Mouse (Mus musculus) myocyte (in vitro differentiated cells): ENCODE results near the gene Ube2l3. TPM values are rescaled to one million over a fixed set of nuclear protein-coding genes. Genes with fewer than 3 reads are reported as not detected.
A peak's percentile ranks its signal among the peaks of the same experiment; 100 is the strongest.

Source experiments
- H3K27me3 ChIP-seq: one replicate; pipeline ENCODE4 v1.6.1; 2011; ENCODE audit not compliant: control insufficient read depth, insufficient read depth, insufficient read length
- H3K36me3 ChIP-seq: one replicate; pipeline ENCODE4 v1.6.1; 2011; ENCODE audit not compliant: control insufficient read depth, insufficient read depth
- H3K4me2 ChIP-seq: one replicate; pipeline ENCODE4 v1.6.1; 2011; ENCODE audit warnings: low read depth, control low read depth
- H3K4me3 ChIP-seq: one replicate; pipeline ENCODE4 v1.5.1; 2011; ENCODE audit warnings: mild to moderate bottlenecking, control low read depth, moderate library complexity
- H3K79me2 ChIP-seq: one replicate; pipeline ENCODE4 v1.6.1; 2011; ENCODE audit not compliant: control insufficient read depth, insufficient read depth
- H3ac ChIP-seq: one replicate; pipeline ENCODE4 v1.6.1; 2011; ENCODE audit not compliant: control insufficient read depth, insufficient read length
- CEBPB ChIP-seq: IDR thresholded peaks from 2 replicates; pipeline ENCODE4 v1.6.1; 2011; ENCODE audit warnings: mild to moderate bottlenecking, moderate library complexity; ENCODE audit not compliant: poor library complexity, insufficient read depth, severe bottlenecking
- E2F4 ChIP-seq: IDR thresholded peaks from one replicate; pipeline ENCODE4 v1.6.1; 2011; ENCODE audit warnings: mild to moderate bottlenecking, control low read depth, moderate library complexity; ENCODE audit not compliant: insufficient read depth
- MAX ChIP-seq: IDR thresholded peaks from one replicate; pipeline ENCODE4 v1.6.1; 2011; ENCODE audit warnings: low read depth, mild to moderate bottlenecking, control low read depth
- MYOD1 ChIP-seq, 3 experiments: IDR thresholded peaks; one replicate each; pipeline ENCODE4 v1.6.1; 2011; ENCODE audit warnings: control low read depth in 2 of 3, low read depth in 2 of 3, mild to moderate bottlenecking in 2 of 3, moderate library complexity in 1 of 3; ENCODE audit not compliant: insufficient read length in 2 of 3, control insufficient read depth in 1 of 3
- MYOG ChIP-seq, 3 experiments: IDR thresholded peaks; one replicate each; pipeline ENCODE4 v1.6.1; 2011; ENCODE audit warnings: control low read depth in 2 of 3, low read depth in 2 of 3, mild to moderate bottlenecking in 2 of 3; ENCODE audit not compliant: insufficient read length in 2 of 3, control insufficient read depth in 1 of 3, insufficient read depth in 1 of 3
- POLR2A ChIP-seq: IDR thresholded peaks from one replicate; pipeline ENCODE4 v1.6.1; 2011; ENCODE audit warnings: low read depth, mild to moderate bottlenecking, control low read depth, moderate library complexity; ENCODE audit not compliant: insufficient read length
- POLR2AphosphoS2 ChIP-seq: IDR thresholded peaks from one replicate; pipeline ENCODE4 v1.6.1; 2011; ENCODE audit warnings: low read depth, control low read depth; ENCODE audit not compliant: insufficient read length
- REST ChIP-seq: IDR thresholded peaks from one replicate; pipeline ENCODE4 v1.6.1; 2011; ENCODE audit warnings: mild to moderate bottlenecking, control low read depth, moderate library complexity; ENCODE audit not compliant: insufficient read depth, insufficient read length
- SRF ChIP-seq: IDR thresholded peaks from one replicate; pipeline ENCODE4 v1.6.1; 2011; ENCODE audit warnings: low read depth; ENCODE audit not compliant: control insufficient read depth, insufficient read length
- TCF12 ChIP-seq: IDR thresholded peaks from one replicate; pipeline ENCODE4 v1.6.1; 2011; ENCODE audit warnings: mild to moderate bottlenecking, control low read depth; ENCODE audit not compliant: poor library complexity, insufficient read depth, severe bottlenecking
- TCF3 ChIP-seq: IDR thresholded peaks from one replicate; pipeline ENCODE4 v1.6.1; 2011; ENCODE audit warnings: low read depth, control low read depth; ENCODE audit not compliant: insufficient read length
- USF1 ChIP-seq: IDR thresholded peaks from one replicate; pipeline ENCODE4 v1.6.1; 2011; ENCODE audit warnings: low read depth, mild to moderate bottlenecking, control low read depth, moderate library complexity
- polyA plus RNA-seq: library from polyadenylated mRNA; unstranded; fragments of >200 nt; fragmentation: generic; extraction: Trizol; gene quantifications from one replicate; pipeline ENCODE4 v1.2.1, GENCODE M21; 2012; ENCODE audit warnings: missing spikeins

The Ube2l3 gene
- polyA plus RNA-seq, 1 experiment: 124 TPM

DNA sequence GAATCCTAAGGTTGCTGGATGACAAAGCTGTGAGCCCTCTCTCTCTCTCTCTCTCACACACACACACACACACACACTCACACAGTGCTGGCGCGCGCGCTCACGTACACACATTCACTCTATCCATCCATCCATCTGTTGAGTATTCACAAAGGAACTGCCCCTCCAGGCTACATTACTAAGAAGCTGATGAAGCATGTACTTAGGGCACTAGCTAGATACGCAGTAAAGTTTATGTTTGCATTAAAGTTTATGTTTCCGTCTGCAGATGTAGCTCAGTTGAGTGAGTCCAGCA is 69.6 kb downstream of the Ube2l3 start:
- Histone ChIP-seq H3K36me3 (no peaks in the 10 kb centered on the region), H3K4me3 (peak overlapping the region; percentile 48), H3K4me2 (peak overlapping the region; percentile 95), H3K79me2 (no peaks in the 10 kb centered on the region), H3K27me3 (no peaks in the 10 kb centered on the region), H3ac (no peak overlapping the region)
- no peak for TF ChIP-seq MYOG (IDR thresholded peaks at IDR 0.05; ENCODE audit: control insufficient read depth in 1 of 3, insufficient read depth in 1 of 3, insufficient read length in 2 of 3, low read depth in 2 of 3)
- no peak for TF ChIP-seq POLR2A
- TF ChIP-seq POLR2AphosphoS2: no peak
- TF ChIP-seq TCF12: no peak
- no peak for TF ChIP-seq CEBPB
- TF ChIP-seq SRF: no peak
- TF ChIP-seq TCF3: no peak
- TF ChIP-seq E2F4: no peak
- no peak for TF ChIP-seq MAX
- TF ChIP-seq REST: no peak
- TF ChIP-seq USF1: no peak
- no peak for TF ChIP-seq MYOD1 (IDR thresholded peaks at IDR 0.05; ENCODE audit: control insufficient read depth in 1 of 3, insufficient read length in 2 of 3, low read depth in 2 of 3)

DNA sequence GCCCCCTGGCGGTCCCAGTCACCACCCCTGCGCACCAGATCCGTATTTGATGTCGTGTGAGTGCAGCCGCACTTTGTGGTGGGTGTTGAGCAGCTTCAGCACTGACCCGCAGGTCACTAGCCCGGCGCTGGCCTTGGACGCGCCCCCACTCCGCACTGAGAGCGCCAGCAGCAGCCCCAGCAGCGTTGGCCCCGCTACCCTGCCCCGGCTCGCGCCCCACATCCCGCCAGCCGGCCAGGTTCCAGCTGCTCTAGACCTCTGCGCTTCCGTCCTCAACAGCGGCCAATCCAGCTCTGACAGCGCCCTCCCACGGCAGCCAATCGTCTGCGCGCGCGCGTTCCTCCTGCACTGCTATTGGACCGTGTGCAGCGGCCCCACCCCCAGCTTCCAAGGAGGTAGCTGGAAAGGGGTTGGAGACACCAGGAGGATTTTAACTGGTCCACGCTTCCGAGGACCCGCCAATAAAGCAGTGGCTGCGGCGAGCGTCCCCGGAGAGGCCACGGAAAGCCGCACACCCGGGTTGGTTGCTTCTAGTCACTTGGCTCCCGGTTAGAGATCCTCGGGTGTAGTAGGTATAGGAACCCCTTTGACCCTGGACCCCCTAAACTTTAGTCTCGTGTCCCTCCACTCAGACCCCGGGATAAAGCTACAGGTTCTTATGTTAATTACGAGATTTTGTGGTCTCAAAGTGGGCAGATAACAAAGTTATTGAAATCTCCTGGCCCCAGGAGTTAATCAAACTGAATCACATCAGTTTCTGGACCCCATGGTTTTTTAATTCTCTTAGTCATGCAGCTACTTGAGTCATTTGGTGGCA is 70.2 kb downstream of the Ube2l3 start, which contains the start of gene Sdf2l1:
Gene Sdf2l1 (minus strand): TSS at position 295 of the 817 bp plus-strand sequence.
- H3K4me3 ChIP-seq: peak within 1 kb of the TSS; percentile 48
- peak within 1 kb of the TSS; percentile 96 for H3K4me2 ChIP-seq
- no peaks in the 10 kb centered on the region for H3K79me2 ChIP-seq
- H3ac ChIP-seq: peak within 1 kb of the TSS; percentile 9
- H3K27me3 ChIP-seq: no peaks in the 10 kb centered on the region
- H3K36me3 ChIP-seq: no peaks in the 10 kb centered on the region
- TF ChIP-seq CEBPB (no peak), POLR2A (peak; percentile 83), SRF (no peak), MAX (no peak), MYOD1 (IDR thresholded peaks at IDR 0.05; ENCODE audit: control insufficient read depth in 1 of 3, insufficient read length in 2 of 3, low read depth in 2 of 3) (peak in 2 of 3 experiments; percentile 25 to 62), REST (no peak), E2F4 (peak; percentile 55), TCF12 (no peak), MYOG (IDR thresholded peaks at IDR 0.05; ENCODE audit: control insufficient read depth in 1 of 3, insufficient read depth in 1 of 3, insufficient read length in 2 of 3, low read depth in 2 of 3) (peak in 2 of 3 experiments; percentile 25 to 50), POLR2AphosphoS2 (peak; percentile 73)

DNA sequence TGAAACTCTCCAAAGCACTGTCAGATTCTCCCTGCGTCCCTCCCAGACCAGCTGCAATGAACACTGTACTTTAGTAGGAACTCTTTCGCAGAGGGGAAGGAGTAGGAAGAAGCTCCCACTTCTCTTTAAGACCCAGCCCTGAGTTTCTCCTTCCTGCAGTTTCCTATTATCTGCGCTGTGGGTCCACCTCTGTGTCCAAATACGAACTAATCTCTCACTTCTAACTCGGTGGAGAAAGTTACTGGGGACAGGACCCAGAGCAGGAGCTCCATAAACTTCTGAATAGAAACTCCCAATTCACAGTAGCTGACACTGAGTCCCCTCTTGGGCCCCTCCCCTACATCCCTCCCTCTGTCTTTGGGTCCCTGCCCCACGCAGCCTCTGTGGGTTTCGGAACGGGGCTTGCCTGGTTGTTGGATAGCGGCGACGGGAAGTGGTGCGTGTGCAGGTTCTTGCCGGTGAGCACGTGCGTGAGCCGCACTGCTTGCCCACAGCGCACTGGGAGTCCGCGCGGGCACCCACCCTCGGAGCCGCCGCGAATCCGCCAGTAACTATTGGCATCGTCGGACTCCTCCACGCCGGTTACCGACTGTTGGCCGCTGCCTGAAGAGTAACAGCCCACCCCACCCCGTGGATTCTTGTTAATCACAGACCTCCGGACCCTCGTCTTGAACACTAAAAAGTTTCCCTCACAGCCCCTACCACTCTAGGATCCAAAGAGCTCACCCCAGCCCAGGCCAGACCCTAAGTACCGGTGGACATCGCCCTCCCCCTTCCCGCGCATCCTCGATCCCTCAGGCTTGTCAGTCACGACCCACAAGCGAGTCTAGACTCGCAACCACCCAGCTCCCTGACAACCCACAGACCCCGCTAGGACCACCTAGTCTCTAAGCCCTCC is 71.0 kb downstream of the Ube2l3 start:
- H3K27me3 ChIP-seq: no peaks in the 10 kb centered on the region

DNA sequence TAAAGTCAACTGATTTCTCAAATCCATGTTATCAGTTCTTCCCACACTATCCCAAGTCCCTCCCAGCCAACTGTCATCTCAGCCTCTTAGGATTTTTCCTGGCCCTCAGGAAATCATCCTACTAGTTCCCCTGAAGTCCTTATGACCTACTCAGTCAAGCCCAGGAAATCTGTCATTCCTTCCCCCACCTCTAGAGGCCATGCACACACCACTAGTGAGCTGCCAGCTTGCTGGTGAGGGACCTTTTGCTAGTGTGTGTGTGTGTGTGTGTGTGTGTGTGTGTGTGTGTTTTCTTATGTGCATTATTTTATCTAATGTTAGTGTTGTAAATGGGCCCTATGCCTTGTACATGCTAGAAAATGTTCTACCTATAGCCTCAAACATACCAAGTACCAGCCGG is 75.2 kb downstream of the Ube2l3 start:
- Histone ChIP-seq H3K27me3 (no peaks in the 10 kb centered on the region), H3K4me2 (no peak overlapping the region), H3ac (no peak overlapping the region), H3K79me2 (no peaks in the 10 kb centered on the region), H3K36me3 (no peaks in the 10 kb centered on the region), H3K4me3 (no peak overlapping the region)
- no peak for TF ChIP-seq MYOG (IDR thresholded peaks at IDR 0.05; ENCODE audit: control insufficient read depth in 1 of 3, insufficient read depth in 1 of 3, insufficient read length in 2 of 3, low read depth in 2 of 3)
- TF ChIP-seq CEBPB: no peak
- no peak for TF ChIP-seq SRF
- no peak for TF ChIP-seq MYOD1 (IDR thresholded peaks at IDR 0.05; ENCODE audit: control insufficient read depth in 1 of 3, insufficient read length in 2 of 3, low read depth in 2 of 3)
- no peak for TF ChIP-seq MAX
- TF ChIP-seq POLR2AphosphoS2: no peak
- no peak for TF ChIP-seq TCF12
- no peak for TF ChIP-seq TCF3
- no peak for TF ChIP-seq USF1
- TF ChIP-seq REST: no peak
- TF ChIP-seq E2F4: no peak
- no peak for TF ChIP-seq POLR2A

More for the DNA sequence above, 71.0 kb downstream of the Ube2l3 start:
- TF ChIP-seq MAX (no peak), MYOG (IDR thresholded peaks at IDR 0.05; ENCODE audit: control insufficient read depth in 1 of 3, insufficient read depth in 1 of 3, insufficient read length in 2 of 3, low read depth in 2 of 3) (no peak), POLR2AphosphoS2 (no peak), CEBPB (no peak), MYOD1 (IDR thresholded peaks at IDR 0.05; ENCODE audit: control insufficient read depth in 1 of 3, insufficient read length in 2 of 3, low read depth in 2 of 3) (no peak), TCF12 (no peak), POLR2A (no peak), E2F4 (no peak), SRF (no peak), TCF3 (no peak), REST (no peak), USF1 (no peak)
- H3K4me3 ChIP-seq: peak overlapping the region; percentile 48
- H3K79me2 ChIP-seq: no peaks in the 10 kb centered on the region
- H3K36me3 ChIP-seq: no peaks in the 10 kb centered on the region
- peak overlapping the region; percentile 9 for H3ac ChIP-seq
- H3K4me2 ChIP-seq: peak overlapping the region; percentile 96
